18 mouse cellular contexts compared by ENCODE assay signal in genomic region chr17:69239423-69239822, GRCm38 (mm10).
"Had no signal": no experiment of that assay in that cellular context is flagged by ENCODE, and none has a peak within 500 bp of the region (broad histone marks: within the 10 kb centered on the region; RNA-seq: fewer than 3 reads in every experiment).

No protein-coding gene starts in this region.

- H3K27me3 ChIP-seq: liver, embryonic 13.5 days; liver, embryonic 15.5 days; lung, embryonic 15.5 days; megakaryocyte, embryonic 14.5 days; midbrain, embryonic 13.5 days; midbrain, embryonic 15.5 days; stomach, embryonic 15.5 days had no signal

- H3K4me3 ChIP-seq: liver, embryonic 13.5 days; liver, embryonic 15.5 days; lung, embryonic 15.5 days; midbrain, embryonic 13.5 days; midbrain, embryonic 15.5 days; stomach, embryonic 15.5 days had no signal

- H3K36me3 ChIP-seq: liver, embryonic 13.5 days; liver, embryonic 15.5 days; lung, embryonic 15.5 days; midbrain, embryonic 15.5 days; stomach, embryonic 15.5 days had no signal

- H3K4me2 ChIP-seq: liver, embryonic 13.5 days; liver, embryonic 15.5 days; lung, embryonic 15.5 days; midbrain, embryonic 13.5 days; midbrain, embryonic 15.5 days; stomach, embryonic 15.5 days had no signal

- H3K4me1 ChIP-seq: liver, embryonic 13.5 days; liver, embryonic 15.5 days; lung, embryonic 15.5 days; megakaryocyte, embryonic 14.5 days; midbrain, embryonic 13.5 days; midbrain, embryonic 15.5 days; stomach, embryonic 15.5 days had no signal

- H3K9me3 ChIP-seq: liver, embryonic 13.5 days; liver, embryonic 15.5 days; lung, embryonic 15.5 days; midbrain, embryonic 13.5 days; midbrain, embryonic 15.5 days; stomach, embryonic 15.5 days had no signal

- H3K27ac ChIP-seq: liver, embryonic 13.5 days; liver, embryonic 15.5 days; lung, embryonic 15.5 days; macrophage; midbrain, embryonic 13.5 days; midbrain, embryonic 15.5 days; stomach, embryonic 15.5 days; stomach, postnatal 0 days had no signal

- H3K9ac ChIP-seq: liver, embryonic 13.5 days; liver, embryonic 15.5 days; liver, postnatal 0 days; lung, embryonic 15.5 days; midbrain, embryonic 13.5 days; midbrain, embryonic 15.5 days; stomach, embryonic 15.5 days had no signal

- ATAC-seq: liver, postnatal 0 days; lung, postnatal 0 days; midbrain, embryonic 15.5 days had no signal

- DNase-seq: liver, embryonic 13.5 days; liver, postnatal 0 days; lung, adult 2 months; lung, postnatal 14 days; lung, postnatal 36 days; right cerebral cortex, postnatal 14 days; thymus, adult 2 months; thymus, postnatal 25 days; thymus, postnatal 4 days had no signal
